Mouse (Mus musculus) lung, adult 2 months (tissue): Measurements from ENCODE around the gene Eps15.

Experiments used
- CTCF ChIP-seq: fragments of 200-500 bp; IDR thresholded peaks from 2 replicates; pipeline ENCODE4 v1.5.1; 2011; ENCODE audit warnings: mild to moderate bottlenecking, low read length, control low read depth; ENCODE audit not compliant: insufficient read depth
- POLR2A ChIP-seq: fragments of 200-500 bp; IDR thresholded peaks from 2 replicates; pipeline ENCODE4 v1.6.1; 2011; ENCODE audit warnings: low read depth, mild to moderate bottlenecking, control low read depth, low read length, borderline replicate concordance; ENCODE audit errors: extremely low read depth

- TF ChIP-seq POLR2A (no peak), CTCF (no peak)
Measured at GRCm38 (mm10) chr4:109423438-109423837, 143.4 kb downstream of the Eps15 start.
